Mouse (Mus musculus) testis, adult 2 months (tissue): ENCODE measurements around the gene Dcdc2b.

ENCODE experiments used
- CTCF ChIP-seq: fragments of 200-500 bp; IDR thresholded peaks from 2 replicates; pipeline ENCODE4 v1.5.1; 2012; ENCODE audit warnings: low read depth, mild to moderate bottlenecking, inconsistent platforms, low read length, moderate library complexity; ENCODE audit not compliant: control insufficient read depth, insufficient read depth, insufficient replicate concordance
- POLR2A ChIP-seq: fragments of 200-500 bp; IDR thresholded peaks from 2 replicates; pipeline ENCODE4 v1.6.1; 2012; ENCODE audit warnings: low read depth, mild to moderate bottlenecking, inconsistent platforms, low read length, moderate library complexity; ENCODE audit not compliant: control insufficient read depth

GRCm38 (mm10) chr4:129572236-129573092, 41.6 kb downstream of the Dcdc2b start:
- TF ChIP-seq POLR2A, result no peak
- no peak for TF ChIP-seq CTCF
